Mouse (Mus musculus) stomach, embryonic 15.5 days (tissue): ENCODE data around the gene Chodl. TPM values are rescaled to one million over a fixed set of nuclear protein-coding genes. Genes with fewer than 3 reads are reported as not detected.

Source experiments
- ATAC-seq: fragments of 200-750 bp; cut with Nextera tagmentation; 2 replicates; pipeline ENCODE4 v1.8.0; 2017; ENCODE audit warnings: low read depth, moderate number of reproducible peaks, moderate TSS enrichment; ENCODE audit not compliant: insufficient read depth, low FRiP score
- H3K27ac ChIP-seq: fragments of 300-500 bp; sonication (generic); 2 replicates; pipeline ENCODE4 v1.5.1; 2015; ENCODE audit warnings: mild to moderate bottlenecking, inconsistent platforms
- H3K27me3 ChIP-seq: fragments of 300-500 bp; sonication (generic); replicated peaks from 2 replicates; pipeline ENCODE4 v1.6.1; 2015; ENCODE audit warnings: inconsistent platforms
- H3K36me3 ChIP-seq: fragments of 300-500 bp; sonication (generic); 2 replicates; pipeline ENCODE4 v1.6.1; 2015; ENCODE audit warnings: inconsistent platforms
- H3K4me1 ChIP-seq: fragments of 300-500 bp; sonication (generic); 2 replicates; pipeline ENCODE4 v1.6.1; 2015; ENCODE audit warnings: inconsistent platforms
- H3K4me2 ChIP-seq: fragments of 300-500 bp; sonication (generic); 2 replicates; pipeline ENCODE4 v1.6.1; 2015; ENCODE audit warnings: mild to moderate bottlenecking, inconsistent platforms
- H3K4me3 ChIP-seq: fragments of 300-500 bp; sonication (generic); replicated peaks from 2 replicates; pipeline ENCODE4 v1.5.1; 2015; ENCODE audit warnings: inconsistent platforms
- H3K9ac ChIP-seq: fragments of 300-500 bp; sonication (generic); 2 replicates; pipeline ENCODE4 v1.6.1; 2015; ENCODE audit warnings: inconsistent platforms
- H3K9me3 ChIP-seq: fragments of 300-500 bp; sonication (generic); 2 replicates; pipeline ENCODE4 v1.6.1; 2016; ENCODE audit warnings: inconsistent platforms
- WGBS: fragments of 180-500 bp; shearing (Covaris S2); methylation state at CpG from one replicate; pipeline ENCODE4 v1.1.7; 2015; 5-methylcytosine and 5-hydroxymethylcytosine counted together
- polyA plus RNA-seq: library from polyadenylated mRNA; unstranded; fragments of >200 nt; fragmentation: Nextera tagmentation; extraction: Ambion mirVana; gene quantifications from 2 replicates; pipeline ENCODE4 v1.2.1, GENCODE M21; 2015

Gene Chodl
- 13.5 and 15.1 TPM in 2 replicates for polyA plus RNA-seq

DNA sequence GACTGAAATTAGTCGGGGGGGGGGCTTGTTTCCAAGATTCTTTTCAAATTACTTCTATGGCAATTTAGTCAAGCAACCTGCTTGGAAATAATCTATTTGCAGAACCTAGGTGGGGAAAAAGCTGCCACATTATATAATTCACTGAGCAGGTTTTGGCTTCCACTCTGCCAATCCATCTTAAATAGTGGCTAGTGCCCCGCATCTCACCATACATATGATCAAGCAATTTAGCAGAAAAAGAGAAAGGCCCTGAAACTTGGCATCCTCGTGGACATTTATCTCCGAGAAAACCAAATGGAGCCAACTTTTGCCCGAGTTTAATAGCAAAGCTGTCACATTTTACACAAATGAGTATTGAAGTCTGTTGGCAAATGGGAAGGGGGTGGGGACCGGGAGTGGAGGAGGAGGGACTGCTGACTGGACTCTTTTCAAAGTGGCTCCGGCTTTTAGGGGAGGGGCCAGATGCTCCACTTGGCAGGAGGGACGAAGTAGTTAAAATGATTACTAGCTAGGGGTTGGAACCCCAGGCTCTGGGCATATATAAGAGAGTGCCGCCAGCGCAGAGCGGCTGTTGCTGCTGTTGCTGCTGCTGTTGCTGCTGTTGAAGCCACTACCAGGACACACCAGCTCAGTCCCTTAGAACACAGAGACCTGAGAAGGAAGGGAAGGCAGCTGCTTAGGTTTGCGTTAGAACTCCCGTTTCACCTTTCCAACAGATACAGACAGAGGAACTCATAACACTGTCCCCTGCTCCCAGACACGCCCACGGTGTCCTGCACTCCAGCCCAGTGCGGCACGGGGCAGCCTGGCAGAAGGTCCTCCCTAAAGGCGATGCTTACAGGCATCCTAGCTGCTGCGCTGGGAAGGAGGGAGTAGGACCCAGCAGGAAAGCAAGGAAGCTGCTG is at the start of gene Chodl:
TSS of gene Chodl (plus strand) at position 567 of the 905 bp plus-strand sequence.
- H3K4me2 ChIP-seq = peak within 1 kb of the TSS; percentile 89
- no peaks in the 10 kb centered on the region for H3K36me3 ChIP-seq
- peak; percentile 69 for ATAC-seq
- 0 out of 2 replicates have a peak, but pooled peaks cover 3% of the 10 kb centered on the region for H3K4me1 ChIP-seq
- no peak within 1 kb of the TSS for H3K9ac ChIP-seq
- WGBS = 10% methylated on average over 19 of the region's 19 CpGs
- peak within 1 kb of the TSS; percentile 43 for H3K4me3 ChIP-seq
- H3K27me3 ChIP-seq = no peaks in the 10 kb centered on the region
- no peak within 1 kb of the TSS for H3K27ac ChIP-seq
- H3K9me3 ChIP-seq = no peaks in the 10 kb centered on the region

DNA sequence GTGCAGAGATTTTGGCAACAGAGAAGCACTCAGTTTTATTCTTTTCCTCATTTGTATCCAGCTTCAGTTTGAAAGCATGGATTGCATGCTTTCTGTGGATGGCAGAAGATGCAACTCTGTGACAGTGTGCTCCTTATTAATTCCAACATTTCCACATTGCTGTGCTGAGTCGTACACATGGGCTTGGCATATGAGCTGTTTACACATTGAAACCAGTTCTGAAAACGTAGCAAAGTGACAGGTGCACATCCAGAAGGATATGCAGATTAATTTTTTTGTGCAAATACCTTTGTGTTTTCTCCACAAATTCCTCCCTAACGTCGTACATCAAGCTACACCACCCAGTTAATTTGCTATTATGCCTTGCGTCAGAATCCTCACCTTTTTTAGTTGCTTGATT is 8.1 kb upstream of the Chodl start:
- ATAC-seq = no peak
- Histone ChIP-seq H3K9me3 (no peaks in the 10 kb centered on the region), H3K4me3 (no peak overlapping the region), H3K4me2 (no peak overlapping the region), H3K27me3 (no peaks in the 10 kb centered on the region), H3K36me3 (no peaks in the 10 kb centered on the region), H3K9ac (no peak overlapping the region), H3K27ac (no peak overlapping the region), H3K4me1 (no peaks in the 10 kb centered on the region)
- WGBS = 60% methylated on average over 5 of the region's 5 CpGs

DNA sequence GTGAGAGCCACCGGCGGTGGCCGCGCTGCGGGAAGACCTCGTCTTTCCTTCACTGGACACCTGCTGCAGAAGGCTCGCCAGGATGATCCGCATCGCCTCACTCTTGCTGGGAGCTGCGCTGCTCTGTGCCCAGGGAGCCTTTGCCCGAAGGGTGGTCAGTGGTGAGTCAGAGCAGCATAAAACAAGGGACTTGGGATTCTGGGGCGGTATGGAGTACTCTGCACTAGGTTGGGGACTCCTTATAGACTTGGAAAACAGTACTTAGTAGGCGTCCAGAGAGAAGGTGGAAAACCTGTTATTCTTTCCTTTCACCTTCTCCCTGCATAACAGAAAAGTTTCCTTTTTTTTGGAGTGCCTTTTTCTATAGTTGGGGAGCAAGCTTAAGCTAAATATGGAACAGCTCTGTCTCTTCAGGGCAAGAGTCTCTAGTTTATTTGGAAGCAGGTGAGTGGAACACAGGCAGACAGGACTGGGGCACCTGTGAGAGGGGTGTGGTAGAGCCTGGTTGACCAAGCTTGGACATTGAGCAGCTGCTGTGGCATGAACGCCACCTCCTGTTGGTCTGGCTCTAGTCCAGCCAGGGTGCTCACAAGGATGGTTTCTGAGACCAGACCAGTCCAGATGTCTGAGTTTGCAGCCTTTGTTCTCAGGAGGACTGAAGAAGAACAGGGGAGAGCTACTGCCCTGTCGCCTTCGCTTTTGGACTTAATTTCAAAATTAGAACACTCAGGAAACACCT is 708 bp downstream of the Chodl start:
- H3K4me2 ChIP-seq = peak overlapping the region; percentile 89
- H3K9me3 ChIP-seq = no peaks in the 10 kb centered on the region
- no peaks in the 10 kb centered on the region for H3K27me3 ChIP-seq
- WGBS = 11% methylated on average over 16 of the region's 16 CpGs
- no peak overlapping the region for H3K9ac ChIP-seq
- ATAC-seq = peak; percentile 48; the same call in 1 of the 2 replicates
- H3K4me1 ChIP-seq = 0 out of 2 replicates have a peak, but pooled peaks cover 3% of the 10 kb centered on the region
- peak overlapping the region; percentile 43 for H3K4me3 ChIP-seq
- H3K36me3 ChIP-seq = no peaks in the 10 kb centered on the region
- H3K27ac ChIP-seq = no peak overlapping the region

DNA sequence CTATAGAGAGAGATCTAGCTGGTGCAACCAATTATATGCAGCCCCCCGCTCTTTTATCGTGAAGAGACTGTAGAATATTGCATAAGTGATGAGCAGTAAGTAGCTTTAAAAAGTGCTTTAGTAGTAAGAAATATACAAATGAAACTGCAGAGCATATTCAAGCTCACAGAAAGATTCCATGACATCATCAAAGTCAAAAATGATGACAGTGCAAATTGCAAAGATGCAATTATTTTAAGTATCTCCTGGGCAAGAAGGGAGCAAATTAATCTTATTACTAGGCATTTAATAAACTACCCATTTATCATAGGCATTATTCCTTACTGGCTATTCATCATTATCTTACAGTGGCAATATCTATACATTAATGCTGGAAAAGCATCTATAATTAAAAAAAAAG is 3.5 kb downstream of the Chodl start:
- no peak for ATAC-seq
- 85% methylated on average over 2 of the region's 2 CpGs for WGBS
- Histone ChIP-seq H3K4me3 (no peak overlapping the region), H3K27me3 (no peaks in the 10 kb centered on the region), H3K9me3 (no peaks in the 10 kb centered on the region), H3K9ac (no peak overlapping the region), H3K27ac (no peak overlapping the region), H3K4me1 (0 out of 2 replicates have a peak, but pooled peaks cover 3% of the 10 kb centered on the region), H3K4me2 (no peak overlapping the region), H3K36me3 (no peaks in the 10 kb centered on the region)

DNA sequence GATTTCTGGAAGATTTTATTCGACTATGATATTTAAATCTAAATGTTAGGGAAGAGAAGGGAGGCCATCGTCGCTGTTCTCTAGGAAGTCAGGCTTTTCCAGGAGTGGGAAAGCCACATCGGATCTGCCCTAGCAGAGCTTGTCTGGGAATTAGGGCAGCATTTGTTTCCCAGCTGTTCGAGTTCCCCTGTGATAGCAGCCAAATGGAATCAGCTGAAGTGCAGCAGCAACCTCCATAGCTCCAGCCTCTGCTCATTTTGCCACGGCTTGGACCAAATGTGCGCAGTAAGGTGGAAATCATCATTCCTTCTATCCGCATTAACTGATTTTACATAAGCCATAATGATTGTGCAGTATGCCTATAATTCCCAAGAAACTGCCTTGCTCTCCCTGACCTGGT is 7.0 kb downstream of the Chodl start:
- H3K4me2 ChIP-seq = no peak overlapping the region
- no peaks in the 10 kb centered on the region for H3K9me3 ChIP-seq
- H3K4me1 ChIP-seq = no peaks in the 10 kb centered on the region
- 63% methylated on average over 8 of the region's 8 CpGs for WGBS
- no peak overlapping the region for H3K9ac ChIP-seq
- ATAC-seq = no peak
- no peaks in the 10 kb centered on the region for H3K27me3 ChIP-seq
- H3K4me3 ChIP-seq = no peak overlapping the region
- no peak overlapping the region for H3K27ac ChIP-seq
- H3K36me3 ChIP-seq = no peaks in the 10 kb centered on the region

DNA sequence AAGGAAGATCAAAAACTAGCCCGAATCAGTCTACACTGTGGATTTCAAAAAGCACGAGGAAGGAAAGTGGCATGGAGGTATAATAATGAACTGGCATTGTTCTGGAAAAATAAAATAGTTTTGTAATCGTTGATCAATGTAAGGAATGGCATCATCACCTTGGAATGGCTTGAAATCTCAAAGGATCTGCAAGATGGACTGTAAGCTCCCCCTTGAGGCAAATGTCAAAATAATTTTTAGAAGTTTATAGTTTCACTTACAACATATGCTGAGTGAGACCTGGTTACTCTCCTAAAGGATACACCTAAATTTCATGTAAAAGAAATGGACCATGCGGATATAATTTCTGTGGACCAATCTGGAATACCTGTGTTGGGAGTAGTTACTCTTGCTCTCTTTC is 19.6 kb downstream of the Chodl start:
- H3K27ac ChIP-seq = no peak overlapping the region
- no peaks in the 10 kb centered on the region for H3K36me3 ChIP-seq
- no peaks in the 10 kb centered on the region for H3K4me1 ChIP-seq
- ATAC-seq = no peak
- H3K9me3 ChIP-seq = no peaks in the 10 kb centered on the region
- no peak overlapping the region for H3K4me2 ChIP-seq
- no peak overlapping the region for H3K4me3 ChIP-seq
- H3K27me3 ChIP-seq = no peaks in the 10 kb centered on the region
- no peak overlapping the region for H3K9ac ChIP-seq
- WGBS = 78% methylated on average over 4 of the region's 4 CpGs

DNA sequence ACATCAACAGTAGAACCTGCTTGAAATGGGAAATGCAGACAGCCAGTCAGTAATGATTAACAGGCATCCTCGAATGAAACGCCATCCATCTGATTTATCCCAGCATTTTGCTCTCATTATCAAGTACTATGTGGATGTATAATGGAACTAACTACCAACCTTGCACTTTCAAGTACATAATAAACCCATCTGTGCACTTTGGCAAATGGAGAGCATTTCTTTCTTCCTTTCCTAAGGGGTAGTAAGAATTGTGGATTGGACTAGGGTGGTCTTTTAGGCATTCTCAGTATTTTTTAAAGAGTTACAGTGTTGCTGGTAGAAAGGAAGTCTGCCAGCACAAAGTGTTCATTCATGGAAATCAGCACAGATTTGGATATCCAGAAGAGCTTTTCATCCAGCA is 26.7 kb downstream of the Chodl start:
- no peaks in the 10 kb centered on the region for H3K9me3 ChIP-seq
- no peaks in the 10 kb centered on the region for H3K36me3 ChIP-seq
- WGBS = 65% methylated on average over 2 of the region's 2 CpGs
- ATAC-seq = no peak
- no peak overlapping the region for H3K4me2 ChIP-seq
- no peaks in the 10 kb centered on the region for H3K27me3 ChIP-seq
- no peaks in the 10 kb centered on the region for H3K4me1 ChIP-seq
- no peak overlapping the region for H3K4me3 ChIP-seq
- H3K9ac ChIP-seq = no peak overlapping the region
- H3K27ac ChIP-seq = no peak overlapping the region

DNA sequence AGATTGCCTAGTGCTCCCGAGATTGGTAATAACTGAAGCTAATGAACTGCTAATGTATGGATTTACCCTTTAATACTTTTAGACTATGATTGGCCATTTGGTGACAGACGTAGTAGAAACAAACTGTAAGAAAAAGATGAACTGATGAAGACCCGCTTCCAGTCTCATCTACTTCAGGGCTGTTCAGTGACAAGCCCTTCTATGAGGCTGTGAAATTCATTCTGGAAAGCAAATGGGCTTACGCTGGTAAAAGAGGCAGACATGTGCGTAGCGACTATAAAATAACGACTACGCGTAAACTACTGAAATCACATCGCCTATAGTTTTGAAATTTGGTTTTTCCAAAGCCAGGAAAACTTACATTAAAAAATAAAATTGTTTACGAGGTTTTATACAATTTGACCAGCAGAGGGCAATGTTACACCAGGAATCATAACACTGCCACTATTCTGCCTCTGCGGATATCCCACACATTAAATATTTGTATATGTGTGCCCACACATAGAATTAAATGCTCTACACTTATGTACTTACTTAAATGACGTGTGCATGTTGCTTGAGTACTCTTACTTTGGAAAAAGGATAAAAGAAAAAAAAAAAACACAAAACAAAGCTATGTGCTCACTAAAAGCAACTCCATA is 38.5 kb downstream of the Chodl start:
- H3K4me3 ChIP-seq = no peak overlapping the region
- H3K9ac ChIP-seq = no peak overlapping the region
- no peaks in the 10 kb centered on the region for H3K36me3 ChIP-seq
- H3K4me1 ChIP-seq = no peaks in the 10 kb centered on the region; the same call in 1 of the 2 replicates
- H3K9me3 ChIP-seq = no peaks in the 10 kb centered on the region
- ATAC-seq = no peak
- 27% methylated on average over 13 of the region's 13 CpGs for WGBS
- H3K27me3 ChIP-seq = no peaks in the 10 kb centered on the region
- H3K27ac ChIP-seq = no peak overlapping the region
- H3K4me2 ChIP-seq = no peak overlapping the region

DNA sequence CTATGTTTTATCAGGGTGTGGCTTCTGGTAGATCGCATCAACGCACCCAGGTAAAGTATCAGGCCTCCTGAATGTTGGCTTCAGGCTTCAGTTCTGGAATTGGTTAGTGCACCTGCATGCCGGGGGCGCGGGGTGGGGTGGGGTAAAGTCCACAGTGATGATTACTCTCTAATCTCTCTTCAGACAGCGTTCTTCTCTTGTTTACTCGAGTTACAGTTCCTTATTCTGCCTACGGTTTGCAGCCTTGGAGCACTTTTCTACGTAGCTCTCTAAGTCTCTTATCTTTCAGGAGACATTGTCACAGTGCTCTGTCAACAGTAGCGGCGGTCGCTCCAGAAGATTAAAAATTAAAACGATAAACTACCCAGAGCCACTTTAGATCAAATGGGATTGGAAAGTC is 43.4 kb downstream of the Chodl start:
- Histone ChIP-seq H3K27me3 (no peaks in the 10 kb centered on the region), H3K9me3 (no peaks in the 10 kb centered on the region), H3K4me2 (no peak overlapping the region), H3K27ac (no peak overlapping the region), H3K36me3 (no peaks in the 10 kb centered on the region), H3K9ac (no peak overlapping the region), H3K4me3 (no peak overlapping the region), H3K4me1 (no peaks in the 10 kb centered on the region; the same call in 1 of the 2 replicates)
- WGBS = 68% methylated on average over 13 of the region's 13 CpGs
- ATAC-seq = peak; percentile 60

DNA sequence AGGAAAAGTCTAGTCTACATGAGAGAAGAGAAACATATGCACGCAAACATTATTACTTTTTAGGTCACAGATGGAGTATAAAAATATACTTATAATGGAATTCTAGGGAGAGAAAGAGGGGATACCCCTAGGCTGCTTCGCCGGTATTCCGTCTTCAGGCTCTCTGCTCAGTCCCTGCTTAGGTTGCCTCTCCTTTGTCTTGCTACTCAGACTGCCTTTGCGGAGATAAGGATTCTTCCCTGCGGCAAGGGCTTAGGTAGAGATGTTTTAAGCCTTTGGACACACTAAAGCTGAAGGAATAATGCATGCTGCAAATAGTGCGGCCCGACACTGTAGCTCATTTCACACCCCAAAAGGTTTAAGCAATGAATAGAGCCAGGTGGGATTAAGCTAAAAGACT is 45.6 kb downstream of the Chodl start:
- H3K27ac ChIP-seq = no peak overlapping the region
- H3K9me3 ChIP-seq = no peaks in the 10 kb centered on the region
- H3K4me3 ChIP-seq = no peak overlapping the region
- ATAC-seq = no peak
- H3K9ac ChIP-seq = no peak overlapping the region
- no peaks in the 10 kb centered on the region for H3K36me3 ChIP-seq
- H3K4me1 ChIP-seq = no peaks in the 10 kb centered on the region; the same call in 1 of the 2 replicates
- no peaks in the 10 kb centered on the region for H3K27me3 ChIP-seq
- H3K4me2 ChIP-seq = no peak overlapping the region
- 76% methylated on average over 8 of the region's 8 CpGs for WGBS
